Mouse (Mus musculus) liver, embryonic 14.5 days (tissue): ENCODE data around the gene Actn4.

ENCODE experiments used
- CTCF ChIP-seq: IDR thresholded peaks from 2 replicates; pipeline ENCODE4 v1.5.1; 2016; ENCODE audit warnings: antibody characterized with exemption, low read depth, control low read depth
- EP300 ChIP-seq: IDR thresholded peaks from 2 replicates; pipeline ENCODE4 v1.6.1; 2016; ENCODE audit warnings: antibody characterized with exemption, low read depth

GRCm38 (mm10) chr7:28931695-28932039 lies 30.5 kb downstream of the Actn4 start:
- no peak for TF ChIP-seq CTCF
- TF ChIP-seq EP300 = no peak
